Mouse (Mus musculus): ENCODE measurements around the gene Efcab11. TPM values are rescaled to one million over a fixed set of nuclear protein-coding genes. Genes with fewer than 3 reads are reported as not detected.
"Not testable (repeated sequence)": the region's sequence is repeated elsewhere in the genome, so short reads cannot be mapped to it uniquely, and the experiment has no call there.

Gene Efcab11
- polyA plus RNA-seq, 1 experiment, result 0.20 TPM

GRCm38 (mm10) chr12:99833476-99833875 is 50.8 kb downstream of the Efcab11 start:
- H3K27ac ChIP-seq (ENCODE audit: insufficient read depth, low read depth, low read length), result no peak overlapping the region
- H3K4me1 ChIP-seq (ENCODE audit: control insufficient read depth, insufficient read depth, insufficient read length, low read length), result peaks cover 3% of the 10 kb centered on the region
- H3K27me3 ChIP-seq (ENCODE audit: control insufficient read depth, insufficient read depth, low read length), result no peaks in the 10 kb centered on the region
- no peak overlapping the region for H3K4me3 ChIP-seq (ENCODE audit: low read depth, low read length)
- TF ChIP-seq POLR2A (IDR thresholded peaks at IDR 0.05; ENCODE audit: low read depth, low read length) (no peak), CTCF (IDR thresholded peaks at IDR 0.05; ENCODE audit: extremely low read depth, insufficient read length, insufficient replicate concordance, low read depth, low read length) (no peak)
- H3K36me3 ChIP-seq (ENCODE audit: control insufficient read depth, insufficient read depth, low read length), result no peaks in the 10 kb centered on the region
- 98% methylated on average over 1 of the region's 1 CpGs for WGBS

- H3K4me3 ChIP-seq (ENCODE audit: low read depth, low read length), result no peak overlapping the region
- H3K36me3 ChIP-seq (ENCODE audit: control insufficient read depth, insufficient read depth, low read length), result no peaks in the 10 kb centered on the region
- no peak overlapping the region for H3K27ac ChIP-seq (ENCODE audit: insufficient read depth, low read depth, low read length)
- TF ChIP-seq CTCF (IDR thresholded peaks at IDR 0.05; ENCODE audit: extremely low read depth, insufficient read length, insufficient replicate concordance, low read depth, low read length), result no peak
- TF ChIP-seq POLR2A (IDR thresholded peaks at IDR 0.05; ENCODE audit: low read depth, low read length), result no peak
- H3K27me3 ChIP-seq (ENCODE audit: control insufficient read depth, insufficient read depth, low read length), result no peaks in the 10 kb centered on the region
- 95% methylated on average over 4 of the region's 4 CpGs for WGBS
- no peaks in the 10 kb centered on the region for H3K4me1 ChIP-seq (ENCODE audit: control insufficient read depth, insufficient read depth, insufficient read length, low read length)
Measured at GRCm38 (mm10) chr12:99822591-99822990, 61.6 kb downstream of the Efcab11 start.

- no peaks in the 10 kb centered on the region for H3K36me3 ChIP-seq (ENCODE audit: control insufficient read depth, insufficient read depth, low read length)
- H3K27ac ChIP-seq (ENCODE audit: insufficient read depth, low read depth, low read length), result no peak overlapping the region
- 87% methylated on average over 12 of the region's 12 CpGs for WGBS
- H3K4me1 ChIP-seq (ENCODE audit: control insufficient read depth, insufficient read depth, insufficient read length, low read length), result no peaks in the 10 kb centered on the region
- no peak for TF ChIP-seq POLR2A (IDR thresholded peaks at IDR 0.05; ENCODE audit: low read depth, low read length)
- no peak for TF ChIP-seq CTCF (IDR thresholded peaks at IDR 0.05; ENCODE audit: extremely low read depth, insufficient read length, insufficient replicate concordance, low read depth, low read length)
- no peaks in the 10 kb centered on the region for H3K27me3 ChIP-seq (ENCODE audit: control insufficient read depth, insufficient read depth, low read length)
- H3K4me3 ChIP-seq (ENCODE audit: low read depth, low read length), result no peak overlapping the region
Measured at GRCm38 (mm10) chr12:99821309-99821934, 62.8 kb downstream of the Efcab11 start.

GRCm38 (mm10) chr12:99819186-99819974 is 64.9 kb downstream of the Efcab11 start:
- Histone ChIP-seq H3K4me1 (ENCODE audit: control insufficient read depth, insufficient read depth, insufficient read length, low read length) (no peaks in the 10 kb centered on the region), H3K4me3 (ENCODE audit: low read depth, low read length) (no peak overlapping the region), H3K27me3 (ENCODE audit: control insufficient read depth, insufficient read depth, low read length) (no peaks in the 10 kb centered on the region), H3K36me3 (ENCODE audit: control insufficient read depth, insufficient read depth, low read length) (no peaks in the 10 kb centered on the region), H3K27ac (ENCODE audit: insufficient read depth, low read depth, low read length) (no peak overlapping the region)
- TF ChIP-seq CTCF (IDR thresholded peaks at IDR 0.05; ENCODE audit: extremely low read depth, insufficient read length, insufficient replicate concordance, low read depth, low read length), result no peak
- no peak for TF ChIP-seq POLR2A (IDR thresholded peaks at IDR 0.05; ENCODE audit: low read depth, low read length)
- 67% methylated on average over 4 of the region's 4 CpGs for WGBS

GRCm38 (mm10) chr12:99818006-99818405 is 66.2 kb downstream of the Efcab11 start:
- H3K4me1 ChIP-seq (ENCODE audit: control insufficient read depth, insufficient read depth, insufficient read length, low read length); H3K4me3 ChIP-seq (ENCODE audit: low read depth, low read length); H3K27ac ChIP-seq (ENCODE audit: insufficient read depth, low read depth, low read length); H3K27me3 ChIP-seq (ENCODE audit: control insufficient read depth, insufficient read depth, low read length); H3K36me3 ChIP-seq (ENCODE audit: control insufficient read depth, insufficient read depth, low read length): not testable (repeated sequence)
- 96% methylated on average over 16 of the region's 16 CpGs for WGBS

- Histone ChIP-seq H3K27ac (ENCODE audit: insufficient read depth, low read depth, low read length) (no peak overlapping the region), H3K27me3 (ENCODE audit: control insufficient read depth, insufficient read depth, low read length) (no peaks in the 10 kb centered on the region), H3K4me3 (ENCODE audit: low read depth, low read length) (no peak overlapping the region), H3K4me1 (ENCODE audit: control insufficient read depth, insufficient read depth, insufficient read length, low read length) (no peaks in the 10 kb centered on the region), H3K36me3 (ENCODE audit: control insufficient read depth, insufficient read depth, low read length) (no peaks in the 10 kb centered on the region)
- WGBS, result 33% methylated on average over 8 of the region's 8 CpGs
- TF ChIP-seq POLR2A (IDR thresholded peaks at IDR 0.05; ENCODE audit: low read depth, low read length) (no peak), CTCF (IDR thresholded peaks at IDR 0.05; ENCODE audit: extremely low read depth, insufficient read length, insufficient replicate concordance, low read depth, low read length) (no peak)
Measured at GRCm38 (mm10) chr12:99815244-99815643, 69.0 kb downstream of the Efcab11 start.

GRCm38 (mm10) chr12:99807891-99808290 is 76.3 kb downstream of the Efcab11 start:
- H3K4me3 ChIP-seq (ENCODE audit: low read depth, low read length), result no peak overlapping the region
- no peak overlapping the region for H3K27ac ChIP-seq (ENCODE audit: insufficient read depth, low read depth, low read length)
- no peaks in the 10 kb centered on the region for H3K27me3 ChIP-seq (ENCODE audit: control insufficient read depth, insufficient read depth, low read length)
- no peaks in the 10 kb centered on the region for H3K36me3 ChIP-seq (ENCODE audit: control insufficient read depth, insufficient read depth, low read length)
- WGBS, result 81% methylated on average over 5 of the region's 5 CpGs
- no peaks in the 10 kb centered on the region for H3K4me1 ChIP-seq (ENCODE audit: control insufficient read depth, insufficient read depth, insufficient read length, low read length)
- TF ChIP-seq POLR2A (IDR thresholded peaks at IDR 0.05; ENCODE audit: low read depth, low read length), result no peak
- TF ChIP-seq CTCF (IDR thresholded peaks at IDR 0.05; ENCODE audit: extremely low read depth, insufficient read length, insufficient replicate concordance, low read depth, low read length), result no peak

- not testable (repeated sequence) for H3K27me3 ChIP-seq (ENCODE audit: control insufficient read depth, insufficient read depth, low read length); H3K4me3 ChIP-seq (ENCODE audit: low read depth, low read length); H3K27ac ChIP-seq (ENCODE audit: insufficient read depth, low read depth, low read length); H3K4me1 ChIP-seq (ENCODE audit: control insufficient read depth, insufficient read depth, insufficient read length, low read length); H3K36me3 ChIP-seq (ENCODE audit: control insufficient read depth, insufficient read depth, low read length)
- WGBS, result 88% methylated on average over 7 of the region's 7 CpGs
Measured at GRCm38 (mm10) chr12:99806741-99807140, 77.5 kb downstream of the Efcab11 start.

Data from small intestine, adult 2 months (tissue).